Mouse (Mus musculus) embryo, embryonic 10.5 days (tissue): Measurements from ENCODE around the gene Dock9.

ENCODE experiments used
- DNase-seq: peaks from one replicate; pipeline ENCODE4 v3.0.0-alpha.2; 2015; ENCODE audit warnings: low spot score

Gene Dock9

DNA sequence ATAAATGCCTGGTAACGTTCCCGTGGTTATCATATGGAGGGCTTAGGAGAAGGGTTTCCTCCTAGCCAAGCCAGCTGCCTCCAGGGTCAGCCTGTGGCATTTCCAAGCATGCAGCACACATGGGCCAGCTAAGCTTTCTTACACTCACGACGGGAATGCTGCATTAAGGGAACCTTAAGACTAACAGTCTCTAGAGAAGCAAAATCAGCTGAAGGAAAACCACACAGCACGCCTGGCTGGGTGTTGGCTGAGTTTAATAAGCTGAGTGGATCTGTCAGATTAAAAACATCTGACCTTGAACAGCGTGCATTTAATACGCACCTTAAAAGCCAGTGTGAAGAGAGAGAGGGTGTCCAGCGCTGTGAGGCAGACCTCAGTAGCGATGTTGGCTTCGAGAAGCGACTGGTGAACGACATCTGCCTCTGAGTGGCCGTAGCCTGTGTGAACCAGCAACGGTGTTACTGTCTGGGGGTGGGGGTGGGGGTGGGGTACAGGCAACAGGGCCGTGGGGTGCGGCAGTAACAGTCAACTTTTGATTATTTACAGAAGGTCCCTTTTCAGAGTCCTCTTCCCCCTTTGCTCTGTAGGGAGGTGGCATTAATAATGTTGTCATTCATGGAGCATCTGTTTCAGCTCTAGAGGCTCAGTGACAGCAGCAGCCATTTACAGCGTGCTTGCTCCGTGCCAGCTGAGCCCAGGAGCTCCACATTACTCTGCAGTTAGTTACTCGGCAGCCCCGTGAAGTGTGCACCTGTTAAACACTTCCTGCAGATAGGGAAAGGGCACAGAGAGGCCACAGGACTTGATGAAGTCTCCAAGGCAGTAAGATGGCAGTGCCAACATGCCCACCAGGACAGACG lies 211.5 kb downstream of the Dock9 start:
- DNase-seq, result no peak

- peak; percentile 80 for DNase-seq
Observed at GRCm38 (mm10) chr14:121579055-121579454, 218.6 kb downstream of the Dock9 start.

DNA sequence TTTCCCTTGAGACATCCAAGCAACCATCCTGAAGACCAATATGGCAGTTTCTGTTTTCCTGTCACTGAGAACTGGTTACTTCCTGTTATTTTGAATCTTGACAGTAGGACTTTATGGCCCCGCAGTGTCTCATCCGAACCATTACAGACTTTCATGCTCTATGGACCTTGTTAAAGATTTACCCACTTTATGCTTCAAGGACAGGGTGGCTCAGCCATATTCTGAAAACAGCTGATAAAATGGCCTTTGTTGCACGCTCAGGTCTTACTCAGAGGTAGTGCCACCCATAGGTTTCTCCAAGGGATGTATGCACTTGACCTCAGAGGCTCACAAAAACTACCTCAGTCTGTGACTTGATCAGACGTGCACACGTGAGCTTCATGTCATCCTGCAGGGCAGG lies 224.2 kb downstream of the Dock9 start:
- DNase-seq, result no peak

- DNase-seq, result peak; percentile 88
Observed at GRCm38 (mm10) chr14:121566794-121567201, 230.8 kb downstream of the Dock9 start.

DNA sequence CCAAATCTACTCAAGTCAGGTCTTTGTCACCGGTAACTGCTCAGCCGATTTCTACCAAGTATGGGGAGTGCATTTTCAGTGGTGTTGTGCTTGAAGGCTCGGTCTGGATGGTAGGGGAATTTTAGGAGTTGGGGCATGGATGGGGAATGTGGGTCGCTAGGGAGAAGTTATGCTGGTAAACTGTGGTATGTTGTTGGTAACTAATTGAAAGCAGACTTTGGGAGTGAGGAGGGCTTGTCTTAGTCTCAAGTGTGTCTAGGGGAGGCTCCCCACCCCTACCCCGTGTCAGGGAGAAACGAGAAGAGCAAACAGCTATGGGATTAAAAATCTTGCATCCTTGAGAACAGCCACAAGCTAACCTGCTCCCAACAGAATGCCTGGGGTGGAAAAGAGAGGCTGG lies 231.7 kb downstream of the Dock9 start:
- peak; percentile 41 for DNase-seq

DNA sequence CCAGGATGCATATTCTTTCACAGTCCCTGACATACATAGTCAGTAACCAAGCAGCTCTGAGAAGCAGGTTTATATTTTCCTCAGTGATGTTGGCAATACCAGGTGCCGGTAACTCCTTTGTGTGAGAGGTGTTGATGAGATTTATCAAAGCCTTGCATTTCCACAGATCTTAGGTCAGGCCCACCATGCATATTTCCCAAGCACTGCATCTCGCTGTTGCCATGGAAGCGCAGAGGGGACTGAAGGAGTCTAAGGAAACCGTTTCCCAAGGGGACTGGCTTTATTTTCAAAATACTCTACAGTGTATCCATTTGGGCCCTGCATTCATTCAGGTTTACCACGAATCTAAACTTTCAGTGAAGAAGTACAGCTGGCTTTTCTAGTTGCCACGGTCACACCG lies 233.0 kb downstream of the Dock9 start:
- peak; percentile 50 for DNase-seq

DNA sequence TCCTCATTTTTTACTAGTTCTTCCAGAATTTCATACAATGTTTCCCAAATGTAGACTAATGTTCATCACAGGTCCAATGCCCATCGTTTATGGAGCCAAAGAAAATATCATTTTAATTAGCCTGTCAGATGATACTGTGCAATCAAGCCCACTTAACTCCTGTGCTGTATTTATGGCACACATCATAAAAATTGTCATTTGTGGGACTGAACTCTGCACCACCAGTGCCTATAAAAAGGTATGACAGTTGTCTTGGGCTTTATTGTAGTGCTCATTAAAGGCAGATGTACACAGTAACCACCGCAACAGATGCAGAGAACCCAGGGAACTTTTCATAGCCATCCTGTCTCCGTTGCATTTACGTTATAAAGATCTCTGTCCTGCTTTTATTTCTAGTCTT lies 233.7 kb downstream of the Dock9 start:
- no peak for DNase-seq

DNA sequence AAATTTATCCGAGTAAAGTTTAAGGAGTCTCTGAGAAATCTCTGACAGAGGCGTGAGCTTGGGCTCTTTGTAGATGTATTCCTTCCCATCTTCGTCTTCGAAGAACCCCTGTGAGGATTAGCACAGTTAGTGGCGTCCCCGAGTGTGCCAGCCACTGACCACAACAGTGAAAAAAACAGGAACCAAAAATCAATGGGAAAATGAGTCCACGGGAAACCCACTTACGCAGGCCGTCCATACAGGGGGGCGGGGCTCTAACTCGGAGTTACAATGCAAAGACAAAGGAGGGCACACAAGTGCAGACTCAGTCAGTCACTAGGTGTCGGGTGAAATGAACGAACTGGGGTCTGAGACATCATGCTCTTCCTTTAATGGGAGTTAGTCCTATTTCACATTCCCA lies 238.6 kb downstream of the Dock9 start:
- no peak for DNase-seq

DNA sequence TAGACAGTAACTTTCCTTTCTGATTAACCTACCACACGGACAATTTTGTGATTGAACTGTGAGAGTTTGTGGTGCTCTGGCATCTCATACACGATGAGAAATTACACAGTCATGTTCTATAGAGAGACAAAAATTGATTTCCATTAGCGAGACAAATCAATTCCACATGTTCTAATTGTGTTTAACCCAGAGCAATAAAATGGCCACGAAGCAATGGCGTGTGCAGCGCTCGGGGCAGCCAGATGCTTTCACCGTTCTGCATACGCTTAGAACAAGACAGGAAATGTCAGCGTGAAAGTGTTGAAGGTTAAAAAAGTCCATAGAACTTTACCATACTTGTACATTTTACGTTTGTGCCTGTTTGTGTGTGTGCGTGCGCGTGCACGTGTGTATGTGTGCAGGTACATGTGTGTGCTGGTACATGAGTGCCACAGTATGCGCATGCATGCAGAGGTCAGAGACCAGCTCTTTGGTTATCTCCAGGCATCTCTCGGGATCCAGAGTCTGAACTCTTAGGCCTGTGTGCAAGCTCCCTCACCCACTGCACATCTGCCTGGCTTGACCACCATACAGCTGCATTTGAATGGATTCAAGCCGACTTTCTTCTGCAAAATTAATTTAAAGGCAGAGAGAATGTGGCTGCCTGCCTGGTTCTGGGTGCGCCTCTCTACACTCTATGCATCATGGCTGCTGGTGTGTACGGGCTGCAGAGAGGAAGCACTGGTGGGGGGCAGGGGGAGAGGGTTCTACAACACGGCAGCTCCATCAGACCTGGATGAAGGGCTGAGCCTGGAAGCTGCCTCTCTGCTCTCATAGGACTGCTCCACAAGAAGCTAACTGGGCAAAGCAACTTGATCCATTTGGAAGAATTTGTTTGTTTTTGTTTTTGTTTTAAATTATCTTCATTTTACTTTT lies 241.0 kb downstream of the Dock9 start:
- DNase-seq, result peak; percentile 45

DNA sequence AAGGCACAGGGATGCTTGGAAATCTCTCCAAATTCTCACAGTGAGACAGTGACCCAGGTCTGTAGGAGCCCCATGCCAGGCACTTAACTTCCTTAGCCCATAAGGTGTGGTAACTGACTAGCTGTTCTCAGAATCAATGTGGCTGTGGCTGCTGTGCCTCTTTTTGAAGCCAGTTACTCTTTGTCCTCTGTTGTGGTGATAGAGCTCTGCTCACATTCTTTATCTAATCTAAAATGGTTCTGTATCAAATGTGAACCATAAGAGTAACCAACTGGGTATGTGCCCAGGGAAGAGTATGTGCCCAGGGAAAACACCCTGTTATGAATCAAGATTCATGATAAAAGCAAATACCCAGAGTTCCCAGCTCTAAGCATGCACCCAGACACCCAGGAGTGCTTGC lies 243.9 kb downstream of the Dock9 start:
- DNase-seq, result no peak

DNA sequence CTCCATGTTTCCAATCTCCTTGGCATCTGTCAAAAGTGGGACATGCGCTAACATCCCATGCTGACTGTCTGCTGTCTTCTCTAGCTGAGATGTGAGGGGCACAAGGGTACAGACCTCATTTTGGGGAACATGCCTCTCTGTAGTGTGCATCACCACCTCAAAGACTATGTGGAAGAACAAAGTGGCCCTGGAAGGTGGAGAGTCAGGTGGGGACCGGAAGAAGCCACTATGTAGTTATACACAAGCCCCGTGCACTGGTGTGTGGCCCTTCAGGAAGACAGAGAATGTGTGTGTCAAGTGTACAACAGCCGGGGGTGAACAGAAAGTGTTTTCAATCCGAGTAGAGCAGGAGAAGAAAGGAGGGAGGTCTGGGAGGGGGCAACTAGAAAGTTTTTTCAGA lies 245.1 kb downstream of the Dock9 start:
- no peak for DNase-seq

GRCm38 (mm10) chr14:121549834-121550233 lies 247.8 kb downstream of the Dock9 start:
- DNase-seq, result no peak

DNA sequence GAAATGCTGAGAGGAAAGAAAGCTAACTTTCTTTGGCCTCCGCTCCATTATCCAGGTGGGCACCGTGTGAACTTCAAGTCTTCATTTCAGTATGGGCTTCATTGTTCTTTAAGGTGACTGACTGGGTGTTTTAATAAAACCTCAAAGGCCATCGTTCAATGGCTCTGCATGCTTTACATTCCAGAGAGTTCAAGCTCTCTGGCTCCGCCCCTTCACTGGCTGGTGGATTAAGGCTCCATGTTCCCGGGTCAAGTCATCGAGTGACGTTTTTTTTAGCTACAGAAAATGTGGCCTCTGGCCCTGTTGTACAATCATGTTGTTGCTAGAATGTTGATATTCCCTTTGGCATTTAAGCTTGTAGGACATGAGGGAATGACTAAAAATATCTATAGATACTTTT lies 249.9 kb downstream of the Dock9 start:
- DNase-seq, result peak; percentile 64

DNA sequence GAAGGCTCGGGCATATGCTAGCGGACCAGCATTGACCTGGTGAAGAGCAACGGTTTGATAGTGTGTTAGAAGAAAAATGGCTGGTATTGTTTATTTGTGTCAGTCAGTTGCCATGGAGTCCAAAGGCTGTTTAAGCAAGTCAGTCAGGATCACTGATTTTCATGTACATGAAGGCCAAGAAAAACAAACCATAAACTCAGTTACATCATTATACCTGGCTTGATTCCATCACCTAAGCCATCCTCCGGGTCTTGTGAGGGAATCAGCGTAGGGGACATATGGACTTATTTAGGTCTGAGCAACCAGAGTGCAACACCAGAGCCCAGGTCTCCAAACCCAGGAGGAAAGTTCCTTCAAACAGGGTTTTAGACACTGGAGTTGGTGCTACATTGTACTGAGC lies 251.0 kb downstream of the Dock9 start:
- no peak for DNase-seq

GRCm38 (mm10) chr14:121545551-121546331 lies 251.9 kb downstream of the Dock9 start:
- no peak for DNase-seq

GRCm38 (mm10) chr14:121541262-121541661 lies 256.4 kb downstream of the Dock9 start:
- DNase-seq, result no peak

GRCm38 (mm10) chr14:121534501-121534900 lies 263.1 kb downstream of the Dock9 start:
- DNase-seq, result no peak

GRCm38 (mm10) chr14:121530853-121531252 lies 266.8 kb downstream of the Dock9 start:
- DNase-seq, result no peak

GRCm38 (mm10) chr14:121527883-121528282 lies 269.8 kb downstream of the Dock9 start:
- DNase-seq, result no peak

DNA sequence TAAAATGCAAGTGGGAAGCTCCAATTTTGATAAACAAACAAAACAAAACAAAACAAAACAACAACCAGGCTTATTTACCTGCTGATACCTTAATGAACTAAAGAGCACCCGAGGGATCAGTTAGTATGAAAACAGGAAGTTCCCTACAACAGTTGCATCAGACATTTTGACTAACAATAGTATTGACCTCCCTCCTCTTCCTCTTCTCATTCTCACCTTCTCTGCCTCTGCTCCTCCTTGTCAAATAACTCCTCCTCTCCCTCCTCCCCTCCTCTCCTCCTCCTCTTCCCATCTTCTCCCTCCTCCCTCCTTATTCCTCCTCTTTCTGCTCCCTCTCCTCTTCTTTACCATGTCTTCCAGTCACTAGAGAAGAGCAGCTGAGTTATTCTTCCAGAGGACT lies 270.4 kb downstream of the Dock9 start:
- DNase-seq, result no peak

DNA sequence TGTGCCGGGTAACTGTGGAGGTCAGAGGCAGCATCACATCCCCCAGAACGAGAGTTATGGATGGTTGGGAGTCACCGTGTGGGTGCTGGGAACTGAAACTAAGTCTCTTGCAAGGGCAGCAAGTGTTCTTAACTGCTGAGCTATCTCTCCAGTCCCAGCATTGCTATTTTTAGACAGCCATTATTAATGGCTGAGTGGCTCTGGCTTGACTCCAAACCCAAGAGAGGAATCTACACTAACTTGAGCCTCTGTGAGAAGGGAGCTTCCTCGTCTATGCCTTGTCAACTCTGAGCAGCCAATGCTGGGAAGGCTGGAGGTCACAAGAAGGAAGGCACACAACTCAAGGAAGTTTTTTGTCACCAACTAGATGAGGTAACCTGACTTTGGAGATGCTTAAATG lies 275.9 kb downstream of the Dock9 start:
- DNase-seq, result no peak

DNA sequence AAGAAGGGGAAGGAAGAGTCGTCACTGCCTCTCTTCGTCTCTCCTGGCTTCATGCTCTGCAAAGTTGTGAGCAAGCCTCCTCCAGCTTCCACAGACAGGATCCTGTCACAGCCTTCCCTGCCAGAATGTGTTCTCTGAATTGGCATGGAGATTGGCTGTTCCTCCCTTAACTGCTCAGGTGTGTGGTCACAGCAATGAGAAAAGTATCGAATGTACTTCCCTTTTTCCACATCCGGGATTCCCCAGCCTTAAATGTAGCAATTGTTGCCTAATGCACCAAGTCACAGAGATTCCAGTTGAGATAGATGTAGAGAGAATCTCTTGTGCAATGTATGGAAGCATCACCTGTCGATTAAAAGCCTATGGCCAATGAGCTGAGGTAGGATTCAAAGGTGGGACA lies 280.8 kb downstream of the Dock9 start:
- DNase-seq, result no peak
